Mouse (Mus musculus) adipocyte (in vitro differentiated cells): Measurements from ENCODE around the gene Nme8.

ENCODE experiments used
- DNase-seq: peaks from one replicate; pipeline ENCODE4 v3.0.0-alpha.2; 2016; ENCODE audit warnings: low spot score

The Nme8 gene

DNA sequence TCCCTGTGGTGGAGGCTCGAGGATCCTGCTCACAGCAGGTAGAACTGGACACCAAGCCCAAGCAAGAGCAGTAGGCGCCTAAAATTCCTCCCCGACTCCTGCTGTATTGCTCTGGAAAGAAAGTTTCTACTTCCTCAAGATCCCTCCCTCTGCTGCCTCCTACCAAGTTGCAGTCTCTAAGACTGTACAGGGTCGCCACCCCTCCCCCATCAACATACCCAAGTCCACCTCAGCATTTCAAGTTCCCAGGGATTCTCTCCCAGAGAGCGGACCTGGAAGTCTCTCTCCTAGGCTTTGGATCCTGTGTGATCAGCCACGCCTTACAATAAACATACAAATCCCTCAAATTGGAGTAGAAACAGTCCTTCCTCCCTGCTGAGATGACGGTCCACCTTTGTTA lies at the start of gene Nme8:
Nme8 (minus strand) TSS at position 5 of the 400 bp plus-strand sequence.
- DNase-seq, result no peak

DNA sequence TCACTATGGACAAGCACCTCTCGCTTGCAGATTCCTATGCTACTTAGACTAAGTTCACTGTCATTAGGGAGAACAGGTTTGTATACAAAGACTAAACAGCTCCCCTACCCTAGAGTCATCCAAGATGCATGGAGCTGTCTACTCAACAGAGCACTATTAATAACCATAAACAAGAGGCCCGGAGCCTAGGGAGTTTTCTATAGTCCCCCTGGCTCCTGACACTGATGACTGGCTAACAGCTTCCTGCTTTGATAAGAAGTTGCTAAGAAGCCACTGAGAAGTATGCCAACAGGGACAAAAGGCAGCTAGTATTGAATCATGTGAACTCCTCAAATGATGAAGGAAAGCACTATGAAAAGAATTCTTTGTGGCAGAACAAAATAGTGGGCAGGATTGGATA lies 48.1 kb upstream of the Nme8 start:
- DNase-seq, result peak; percentile 8

GRCm38 (mm10) chr13:19744536-19744935 lies 46.9 kb upstream of the Nme8 start:
- peak; percentile 50 for DNase-seq

DNA sequence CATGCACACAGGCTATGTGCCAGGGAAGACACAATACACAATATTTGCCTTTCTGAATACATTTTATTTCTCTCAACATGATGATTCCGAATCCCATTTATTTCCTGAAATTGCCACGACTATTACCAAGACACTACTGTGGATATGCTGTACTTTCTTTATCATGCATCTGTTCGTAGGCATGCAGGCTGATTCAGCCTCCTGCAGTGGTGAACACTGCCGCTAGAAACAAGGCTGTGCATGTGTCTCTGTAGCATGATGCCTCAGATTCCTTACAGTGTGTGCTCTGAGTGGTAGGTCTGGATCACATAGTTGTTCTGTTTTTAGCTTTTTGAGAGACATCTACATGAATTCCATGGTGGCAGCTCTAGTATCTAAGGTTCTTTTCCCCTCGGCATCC lies 37.0 kb upstream of the Nme8 start:
- DNase-seq, result no peak

DNA sequence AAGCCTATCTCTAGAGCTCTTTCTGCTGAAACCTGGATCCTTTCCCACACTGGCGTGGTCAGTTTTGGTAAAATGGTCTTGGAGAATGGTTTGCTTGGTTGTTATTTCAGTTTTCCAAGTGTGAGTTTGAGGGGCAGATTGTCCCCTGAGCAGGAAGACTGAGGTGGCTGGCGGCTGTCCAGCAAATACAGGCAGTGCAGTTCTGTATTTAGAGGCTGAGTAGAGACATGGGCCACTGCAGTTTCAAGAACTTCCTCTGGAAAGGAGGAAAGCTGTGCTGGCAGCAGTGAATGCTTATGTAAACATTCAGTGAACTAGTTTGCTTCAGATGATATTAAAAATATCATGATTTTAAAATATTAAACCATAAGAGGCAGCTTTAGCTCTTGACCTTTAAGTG lies 33.2 kb upstream of the Nme8 start:
- peak; percentile 47 for DNase-seq

DNA sequence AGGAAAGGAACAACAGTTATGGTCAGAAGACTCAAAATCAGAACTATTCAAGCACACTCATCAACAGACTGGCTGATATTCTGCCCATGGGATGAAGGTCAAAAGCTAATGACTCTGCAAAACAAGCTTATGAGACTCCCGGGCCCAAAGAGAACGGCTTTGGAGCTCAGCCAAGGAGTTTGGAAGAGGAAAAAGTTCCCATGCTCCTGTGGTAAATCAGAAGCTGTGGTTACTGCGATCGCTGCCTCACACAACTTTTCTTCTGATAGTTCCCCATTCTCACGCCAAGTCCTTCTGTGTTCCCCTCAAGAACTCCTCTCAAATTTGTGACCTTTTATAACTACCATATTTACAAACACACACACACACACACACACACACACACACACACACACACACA lies 21.4 kb upstream of the Nme8 start:
- DNase-seq, result peak; percentile 90

DNA sequence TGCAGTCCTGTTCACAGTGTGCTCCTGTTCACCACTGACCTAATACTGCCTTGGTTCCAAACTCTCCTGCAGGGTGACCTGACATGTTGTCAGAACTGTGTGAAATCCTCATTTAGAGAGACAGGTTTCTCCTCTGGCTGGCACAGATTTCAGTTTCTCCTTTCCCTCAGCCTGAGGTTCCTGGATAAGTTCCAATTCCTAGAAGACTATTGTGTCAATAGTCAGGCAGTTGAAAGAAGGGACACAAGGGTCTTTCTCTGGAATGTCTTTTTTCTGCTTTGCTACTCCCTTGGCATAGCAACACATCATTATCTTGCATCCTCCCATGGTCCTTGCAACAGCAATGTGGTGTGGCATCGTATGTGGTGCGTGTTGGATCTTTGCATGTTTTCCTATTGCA lies 19.6 kb upstream of the Nme8 start:
- DNase-seq, result peak; percentile 24

GRCm38 (mm10) chr13:19703806-19704205 lies 6.2 kb upstream of the Nme8 start:
- DNase-seq, result no peak

DNA sequence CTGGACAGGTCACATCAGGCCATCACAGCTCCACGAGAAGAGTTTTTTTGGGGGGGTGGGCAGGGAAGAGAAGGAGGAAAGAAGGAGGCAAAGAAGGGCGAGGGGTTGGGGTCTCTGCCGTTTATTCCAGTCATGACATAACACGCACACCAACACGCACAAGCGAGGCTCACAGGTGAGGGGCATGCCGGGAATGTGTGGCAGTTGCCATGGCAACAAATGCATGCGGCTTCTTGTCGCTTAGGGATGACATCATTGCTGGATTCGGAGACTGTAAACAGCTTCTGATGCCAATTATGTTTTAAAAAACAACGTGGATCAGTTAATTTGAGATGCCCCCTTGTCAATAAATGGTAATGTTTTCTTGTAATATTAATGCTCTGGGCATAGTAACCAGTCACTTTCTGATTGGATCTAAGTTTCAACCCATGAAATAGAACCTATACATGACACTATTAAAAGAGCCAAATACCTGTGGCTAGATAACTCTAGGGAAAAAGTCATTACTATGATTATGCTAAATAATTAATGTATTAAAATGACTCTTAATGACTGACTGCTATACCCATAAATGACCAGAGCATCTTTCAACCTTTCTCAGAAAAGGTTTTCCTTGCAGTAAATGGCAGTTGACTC lies 4.0 kb upstream of the Nme8 start:
- DNase-seq, result no peak

GRCm38 (mm10) chr13:19700733-19701442 lies 3.3 kb upstream of the Nme8 start:
- peak; percentile 59 for DNase-seq

DNA sequence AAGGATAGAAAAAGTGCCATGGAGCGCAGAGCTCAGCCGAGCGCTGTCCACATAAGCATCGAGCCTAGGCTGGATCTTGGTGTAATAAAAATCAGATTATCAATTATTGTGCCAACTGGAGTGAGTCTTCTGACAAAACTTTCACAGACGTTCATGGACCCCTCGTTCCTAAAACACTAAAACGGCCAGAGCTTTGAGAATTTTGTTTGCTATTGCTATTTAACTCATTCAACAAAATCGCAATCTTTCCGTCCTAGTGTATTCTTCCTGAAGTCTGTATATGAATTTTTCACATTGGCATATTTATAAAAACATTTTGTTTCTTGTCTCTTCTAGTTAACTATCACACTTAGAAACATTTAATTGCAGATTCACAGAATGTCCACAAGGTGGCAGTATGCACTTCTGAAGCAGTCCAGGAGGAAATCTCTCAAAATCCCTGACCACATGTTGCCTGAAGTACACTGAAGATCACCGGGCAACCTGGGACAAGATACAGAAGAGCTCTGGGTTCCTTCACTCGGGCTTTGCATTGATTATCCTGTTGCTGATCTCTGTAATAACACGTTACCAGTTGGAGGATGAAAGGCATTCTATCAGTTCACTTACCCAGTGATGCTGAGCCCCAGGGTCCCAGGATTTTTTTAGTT lies 1.1 kb upstream of the Nme8 start:
- DNase-seq, result peak; percentile 66

GRCm38 (mm10) chr13:19690417-19690816 lies 7.2 kb downstream of the Nme8 start:
- DNase-seq, result no peak

DNA sequence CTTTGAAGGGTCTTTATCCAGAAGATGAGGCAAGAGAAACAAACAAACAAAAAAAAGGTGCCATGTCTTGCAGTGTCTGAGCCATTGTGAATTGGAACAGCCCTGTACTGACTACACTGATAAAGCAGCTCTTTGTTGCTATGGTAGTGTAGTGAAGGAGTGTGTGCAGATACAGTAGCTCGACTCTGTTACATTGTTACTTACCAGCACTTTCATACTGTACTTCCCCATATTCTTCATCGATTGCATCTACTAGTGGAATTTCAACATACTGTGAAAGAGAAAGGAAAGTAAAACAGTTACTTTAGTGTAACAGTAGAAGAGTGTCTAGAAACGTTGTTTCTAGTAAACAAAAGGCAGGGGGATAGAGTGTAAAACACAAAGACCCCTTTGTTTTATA lies 7.6 kb downstream of the Nme8 start:
- no peak for DNase-seq

- peak; percentile 70 for DNase-seq
Measured at GRCm38 (mm10) chr13:19684007-19684406, 13.6 kb downstream of the Nme8 start.

- DNase-seq, result peak; percentile 82
Measured at GRCm38 (mm10) chr13:19682879-19683640, 14.5 kb downstream of the Nme8 start.

GRCm38 (mm10) chr13:19674601-19675000 lies 23.0 kb downstream of the Nme8 start:
- peak; percentile 19 for DNase-seq

DNA sequence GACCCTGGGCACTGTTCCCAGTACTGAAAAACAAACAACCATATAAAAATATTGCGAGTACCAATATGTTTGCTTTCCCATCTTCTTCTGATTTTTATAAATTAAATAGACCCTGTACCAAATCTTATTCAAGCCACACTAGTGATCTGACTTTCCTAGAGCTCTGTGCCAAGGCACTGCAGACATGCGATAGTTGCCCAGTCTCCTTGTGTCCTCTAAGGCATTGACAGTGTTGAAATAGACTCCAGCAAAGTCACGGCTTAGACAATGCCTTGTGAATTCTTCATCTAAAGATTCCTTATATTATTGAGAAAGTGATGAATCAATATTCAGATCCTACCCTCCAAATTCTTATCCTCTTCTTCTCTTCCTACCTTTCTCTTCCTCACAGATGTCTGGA lies 23.6 kb downstream of the Nme8 start:
- DNase-seq, result no peak

DNA sequence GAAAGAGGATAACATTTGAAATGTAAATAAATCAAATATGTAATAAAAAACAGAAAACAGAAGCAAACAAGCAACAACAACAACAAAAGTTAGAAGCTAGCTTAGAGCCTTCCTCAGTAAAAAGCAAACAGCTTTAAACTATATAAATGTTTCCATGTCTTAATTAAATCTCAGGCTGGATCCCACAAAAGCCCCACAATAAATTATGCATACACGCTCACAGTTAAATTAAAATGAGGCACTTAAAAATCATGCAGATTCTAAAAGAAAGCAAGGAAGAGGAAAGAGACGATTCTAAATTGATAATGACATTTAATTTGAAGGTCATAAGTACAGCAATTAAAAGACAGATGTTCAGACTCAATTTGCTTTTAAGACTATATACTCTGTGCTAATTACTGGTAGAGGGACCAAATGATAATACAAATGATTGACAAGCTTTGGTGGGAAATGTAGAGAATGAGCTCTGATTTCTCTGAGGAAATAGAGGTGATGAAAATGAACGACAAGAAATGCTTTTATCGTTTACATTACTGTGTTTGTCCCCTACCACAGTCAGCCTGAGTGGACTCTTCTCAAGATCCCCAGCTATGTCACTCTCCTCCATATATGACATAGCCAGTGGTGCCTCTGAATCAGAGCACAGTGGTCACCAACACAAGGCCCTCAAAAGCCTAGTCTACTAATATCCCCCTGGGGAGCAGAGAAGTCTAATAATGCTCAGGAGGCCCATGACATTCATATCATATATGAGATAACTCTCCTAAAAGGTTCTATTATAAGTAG lies 29.0 kb downstream of the Nme8 start:
- DNase-seq, result no peak

DNA sequence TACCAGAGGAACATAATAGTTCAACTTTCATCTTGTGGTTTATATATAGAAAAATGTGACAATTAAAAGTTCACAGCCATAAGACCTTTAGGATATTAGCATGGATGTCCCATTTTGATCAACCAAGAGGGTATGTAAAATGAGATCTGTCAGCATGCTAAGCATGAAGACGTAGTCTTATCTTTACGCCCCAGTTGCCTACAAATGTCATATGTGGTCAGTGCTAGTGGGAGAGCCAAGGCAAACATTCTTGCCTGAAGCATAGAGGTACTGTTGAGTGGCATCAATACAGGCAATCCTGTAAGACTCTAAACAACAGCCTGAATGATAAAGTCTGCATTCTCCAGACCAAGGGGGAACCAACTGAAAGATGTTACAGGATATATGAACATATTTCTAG lies 45.2 kb downstream of the Nme8 start:
- DNase-seq, result no peak

- no peak for DNase-seq
Measured at GRCm38 (mm10) chr13:19649824-19650223, 47.8 kb downstream of the Nme8 start.

DNA sequence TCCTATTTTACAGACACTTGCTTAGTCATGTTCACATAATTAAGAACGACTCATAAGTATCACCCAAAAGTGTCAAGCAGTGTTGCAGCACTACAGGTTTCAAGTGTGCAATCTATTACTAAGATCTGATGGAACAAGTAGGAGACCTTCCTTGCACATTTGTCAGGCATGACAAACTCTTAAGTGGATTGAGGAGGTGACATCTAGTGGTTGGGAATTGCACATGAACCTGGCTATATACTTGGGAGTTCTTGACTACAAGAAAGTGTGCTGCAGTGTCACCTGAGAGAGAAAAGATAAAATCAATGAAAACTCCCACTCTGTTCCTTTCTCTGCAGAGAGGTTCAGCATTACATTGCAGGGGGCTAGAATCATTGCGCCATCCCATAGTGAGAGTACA lies 53.4 kb downstream of the Nme8 start:
- peak; percentile 31 for DNase-seq

GRCm38 (mm10) chr13:19643519-19643918 lies 54.1 kb downstream of the Nme8 start:
- no peak for DNase-seq
